Mouse (Mus musculus): ENCODE data around the gene Glp1r. TPM values are rescaled to one million over a fixed set of nuclear protein-coding genes. Genes with fewer than 3 reads are reported as not detected.

Gene Glp1r
- polyA plus RNA-seq, 1 experiment from 2014 or later = 0.42 TPM

DNA sequence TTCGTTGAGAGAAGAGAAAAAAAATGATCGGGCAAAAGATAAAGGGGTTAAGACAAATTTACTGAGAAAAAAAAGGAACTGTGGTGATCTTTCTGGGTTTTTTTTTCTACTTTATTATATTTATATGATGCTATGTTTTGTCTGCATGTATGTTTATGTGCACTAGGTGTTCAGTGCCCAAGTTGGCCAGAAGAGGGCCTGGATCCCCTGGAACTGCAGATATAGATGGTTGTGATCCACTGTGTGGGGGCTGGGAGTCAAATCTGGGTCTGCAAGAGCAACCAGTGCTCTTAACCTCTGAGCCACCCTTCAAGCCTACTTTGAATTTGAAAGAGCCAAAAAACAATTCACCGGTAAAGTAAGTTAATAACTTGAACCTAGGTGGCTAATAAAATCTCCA, 21.2 kb upstream of the Glp1r start:
- H3K27ac ChIP-seq = no peak overlapping the region
- H3K9ac ChIP-seq = no peak overlapping the region
- no peak overlapping the region for H3K4me3 ChIP-seq (replicated peaks)
- no peaks in the 10 kb centered on the region; the same call in 1 of the 2 replicates for H3K9me3 ChIP-seq (replicated peaks)
- peaks cover 15% of the 10 kb centered on the region; the same call in 1 of the 2 replicates for H3K27me3 ChIP-seq
- ATAC-seq (replicated peaks; ENCODE audit: low FRiP score) = no peak
- H3K4me2 ChIP-seq = no peak overlapping the region
- H3K36me3 ChIP-seq = no peaks in the 10 kb centered on the region
- peaks cover 3% of the 10 kb centered on the region; the same call in 1 of the 2 replicates for H3K4me1 ChIP-seq
- 84% methylated on average over 3 of the region's 3 CpGs for WGBS

DNA sequence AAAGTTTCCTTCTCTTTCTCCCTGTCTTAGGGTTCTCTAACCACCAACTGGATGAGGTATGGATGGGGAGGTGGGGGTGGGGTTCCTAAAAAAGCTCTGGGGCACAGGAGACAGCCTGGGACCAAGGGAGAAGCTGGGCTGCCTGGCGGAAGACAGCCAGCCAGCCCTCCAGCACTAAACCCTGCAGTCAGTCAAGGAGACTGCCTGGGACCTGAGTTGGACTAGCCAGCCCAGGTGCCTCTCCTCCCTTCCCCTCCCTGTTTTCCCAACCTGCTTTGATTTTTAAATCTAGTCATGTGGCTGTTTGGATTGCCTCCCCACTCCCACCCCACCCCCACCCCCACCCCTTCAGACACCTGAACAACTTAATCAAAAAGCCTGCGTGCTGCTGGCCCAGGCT, 20.6 kb upstream of the Glp1r start:
- Histone ChIP-seq H3K4me3 (replicated peaks) (no peak overlapping the region), H3K4me1 (peaks cover 3% of the 10 kb centered on the region; the same call in 1 of the 2 replicates), H3K9me3 (replicated peaks) (peaks cover 2% of the 10 kb centered on the region; the same call in 1 of the 2 replicates), H3K4me2 (no peak overlapping the region), H3K27me3 (peaks cover 15% of the 10 kb centered on the region; the same call in 1 of the 2 replicates), H3K36me3 (no peaks in the 10 kb centered on the region), H3K9ac (no peak overlapping the region), H3K27ac (no peak overlapping the region)
- 45% methylated on average over 2 of the region's 2 CpGs for WGBS
- no peak for ATAC-seq (replicated peaks; ENCODE audit: low FRiP score)

DNA sequence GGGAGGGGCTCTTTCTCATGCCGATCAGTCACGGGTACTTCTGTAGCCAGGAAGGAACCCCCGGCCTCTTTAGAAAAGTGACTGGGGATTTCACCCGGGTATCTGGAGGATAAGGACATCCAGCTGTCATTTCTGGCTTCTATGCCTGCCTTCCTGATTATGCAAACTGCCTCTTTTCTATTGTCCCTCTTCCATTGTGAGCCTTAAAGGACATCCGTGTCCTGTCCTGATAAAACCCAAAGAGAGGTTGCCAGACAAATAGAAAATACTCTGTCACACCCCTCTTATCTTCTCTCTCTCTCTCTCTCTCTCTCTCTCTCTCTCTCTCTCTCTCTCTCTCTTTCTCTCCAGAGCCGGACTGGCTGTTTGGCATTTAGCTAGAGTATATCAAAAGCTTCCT, 19.4 kb upstream of the Glp1r start:
- peak overlapping the region; percentile 14; the same call in 1 of the 2 replicates for H3K4me2 ChIP-seq
- peaks cover 3% of the 10 kb centered on the region; the same call in 1 of the 2 replicates for H3K4me1 ChIP-seq
- H3K9me3 ChIP-seq (replicated peaks) = peaks cover 2% of the 10 kb centered on the region; the same call in 1 of the 2 replicates
- 4% methylated on average over 6 of the region's 6 CpGs for WGBS
- no peak overlapping the region for H3K9ac ChIP-seq
- no peak for ATAC-seq (replicated peaks; ENCODE audit: low FRiP score)
- peaks cover 15% of the 10 kb centered on the region; the same call in 1 of the 2 replicates for H3K27me3 ChIP-seq
- no peak overlapping the region for H3K4me3 ChIP-seq (replicated peaks)
- no peaks in the 10 kb centered on the region for H3K36me3 ChIP-seq
- no peak overlapping the region for H3K27ac ChIP-seq

DNA sequence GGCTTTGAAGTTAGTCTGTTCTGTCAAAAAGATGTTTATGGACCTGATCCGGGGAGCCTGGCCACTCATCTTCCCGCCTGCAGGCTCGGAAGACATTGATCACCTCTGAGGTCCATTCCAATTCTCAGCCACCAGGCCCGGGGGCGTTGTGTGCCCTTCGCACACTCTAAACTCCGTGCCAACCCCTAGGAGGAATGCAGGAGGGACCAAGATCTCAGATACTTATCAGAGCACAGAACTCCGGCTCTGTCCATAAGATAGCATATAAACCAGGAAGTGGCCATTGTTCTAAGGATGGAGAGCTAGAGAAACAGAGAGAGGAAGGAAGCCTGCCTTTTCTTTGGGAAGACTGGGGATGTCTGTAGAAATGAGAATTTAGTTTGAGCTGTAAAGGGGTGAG, 18.1 kb upstream of the Glp1r start:
- WGBS = 48% methylated on average over 8 of the region's 8 CpGs
- H3K27me3 ChIP-seq = peaks cover 15% of the 10 kb centered on the region; the same call in 1 of the 2 replicates
- peaks cover 3% of the 10 kb centered on the region; the same call in 1 of the 2 replicates for H3K4me1 ChIP-seq
- peaks cover 2% of the 10 kb centered on the region; the same call in 1 of the 2 replicates for H3K9me3 ChIP-seq (replicated peaks)
- no peak overlapping the region for H3K27ac ChIP-seq
- H3K4me3 ChIP-seq (replicated peaks) = no peak overlapping the region
- no peak overlapping the region for H3K9ac ChIP-seq
- no peak overlapping the region for H3K4me2 ChIP-seq
- H3K36me3 ChIP-seq = no peaks in the 10 kb centered on the region
- no peak for ATAC-seq (replicated peaks; ENCODE audit: low FRiP score)

DNA sequence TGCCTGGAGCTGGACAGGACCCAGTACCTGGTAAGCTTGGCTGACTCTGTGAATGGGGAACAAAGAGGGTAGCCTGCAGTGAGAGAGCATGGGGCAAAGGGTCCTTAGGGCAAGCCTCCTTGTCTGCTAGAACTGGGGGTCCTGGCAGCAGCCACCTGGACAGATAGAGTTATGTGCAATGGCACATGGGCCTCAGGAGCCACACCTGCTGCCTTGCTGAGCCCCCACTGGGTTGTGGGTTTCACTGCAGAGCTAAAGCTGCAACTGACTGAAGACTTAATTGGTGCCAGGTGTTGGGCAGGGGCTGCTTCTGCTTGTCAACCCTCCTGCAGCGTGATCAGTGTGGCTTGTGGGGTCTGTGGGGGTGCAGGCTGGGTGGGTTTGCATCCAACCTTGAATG, 9.5 kb upstream of the Glp1r start:
- Histone ChIP-seq H3K27ac (no peak overlapping the region), H3K36me3 (no peaks in the 10 kb centered on the region), H3K27me3 (no peaks in the 10 kb centered on the region), H3K4me2 (no peak overlapping the region), H3K4me1 (peaks cover 8% of the 10 kb centered on the region; the same call in 1 of the 2 replicates), H3K9ac (no peak overlapping the region), H3K4me3 (replicated peaks) (no peak overlapping the region), H3K9me3 (replicated peaks) (no peaks in the 10 kb centered on the region)
- no peak for ATAC-seq (replicated peaks; ENCODE audit: low FRiP score)
- WGBS = 11% methylated on average over 1 of the region's 1 CpGs

DNA sequence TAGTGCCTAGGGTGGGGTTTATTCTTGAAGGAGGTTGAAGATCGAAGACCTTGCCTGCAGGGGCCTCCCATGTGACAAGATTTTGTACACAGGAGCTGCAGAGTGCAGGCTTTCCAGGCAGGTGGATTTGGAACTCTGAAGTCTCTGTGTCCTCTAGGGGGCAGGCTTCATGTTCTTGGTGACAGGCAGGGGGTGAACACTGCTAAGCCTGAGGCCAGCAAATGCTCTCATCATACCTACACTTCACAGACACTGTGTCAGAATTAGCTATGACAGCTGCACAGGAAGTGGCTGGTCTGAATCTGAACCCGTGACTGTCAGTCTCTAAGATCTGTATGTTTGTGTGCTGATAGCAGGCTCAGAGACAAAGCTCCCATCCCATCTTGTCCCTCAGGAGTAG, 8.9 kb upstream of the Glp1r start:
- H3K27me3 ChIP-seq = no peaks in the 10 kb centered on the region
- 31% methylated on average over 2 of the region's 2 CpGs for WGBS
- H3K36me3 ChIP-seq = no peaks in the 10 kb centered on the region
- no peaks in the 10 kb centered on the region for H3K9me3 ChIP-seq (replicated peaks)
- no peak overlapping the region for H3K27ac ChIP-seq
- no peak for ATAC-seq (replicated peaks; ENCODE audit: low FRiP score)
- peaks cover 8% of the 10 kb centered on the region; the same call in 1 of the 2 replicates for H3K4me1 ChIP-seq
- no peak overlapping the region for H3K4me3 ChIP-seq (replicated peaks)
- H3K4me2 ChIP-seq = no peak overlapping the region
- H3K9ac ChIP-seq = no peak overlapping the region

DNA sequence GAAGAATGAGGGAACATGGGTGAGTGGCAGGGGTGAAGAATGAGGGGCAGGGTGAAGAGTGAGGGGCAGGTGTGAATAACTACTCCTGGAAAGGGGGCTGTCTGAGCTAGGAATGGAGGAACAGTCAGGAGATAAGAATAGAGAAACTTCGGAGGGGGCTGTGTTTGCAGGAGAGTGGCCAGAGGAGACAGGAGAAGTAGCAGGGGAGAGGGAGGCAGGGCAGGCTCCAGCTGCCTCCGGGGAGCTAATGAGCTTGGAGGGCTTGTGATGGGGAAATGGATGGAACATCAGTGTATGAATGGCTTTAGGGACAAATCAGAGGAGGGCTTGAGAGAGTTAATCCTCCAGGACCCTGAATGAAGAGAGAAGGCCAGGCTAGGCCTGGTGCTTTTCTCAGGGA, 4.5 kb upstream of the Glp1r start:
- H3K9ac ChIP-seq = no peak overlapping the region
- H3K4me2 ChIP-seq = no peak overlapping the region
- 19% methylated on average over 2 of the region's 2 CpGs for WGBS
- H3K9me3 ChIP-seq (replicated peaks) = no peaks in the 10 kb centered on the region
- H3K4me1 ChIP-seq = peaks cover 9% of the 10 kb centered on the region
- H3K4me3 ChIP-seq (replicated peaks) = no peak overlapping the region
- peaks cover 32% of the 10 kb centered on the region for H3K27me3 ChIP-seq
- H3K36me3 ChIP-seq = no peaks in the 10 kb centered on the region
- no peak for ATAC-seq (replicated peaks; ENCODE audit: low FRiP score)
- no peak overlapping the region for H3K27ac ChIP-seq

DNA sequence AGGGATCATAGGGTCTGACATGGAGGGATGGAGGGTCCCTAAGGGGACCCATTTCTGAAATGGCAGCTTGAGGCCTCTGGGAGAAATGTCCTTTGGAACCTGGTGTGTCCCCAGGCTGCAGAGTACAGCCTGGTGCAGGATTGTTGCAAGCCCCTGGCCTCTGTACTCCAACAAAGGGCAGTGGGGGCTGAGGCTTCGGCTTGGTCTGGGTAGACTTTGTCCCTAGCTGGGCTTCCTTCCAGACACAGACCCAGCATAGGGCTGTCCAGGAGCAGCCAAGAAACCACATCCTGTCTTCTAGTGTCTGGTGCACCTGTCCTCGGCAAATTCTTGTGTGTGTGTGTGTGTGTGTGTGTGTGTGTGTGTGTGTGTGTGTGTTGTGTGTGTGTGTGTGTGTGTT, 2.5 kb downstream of the Glp1r start:
- no peak overlapping the region for H3K9ac ChIP-seq
- WGBS = 75% methylated on average over 2 of the region's 2 CpGs
- H3K4me1 ChIP-seq = peaks cover 8% of the 10 kb centered on the region
- H3K27ac ChIP-seq = no peak overlapping the region
- ATAC-seq (replicated peaks; ENCODE audit: low FRiP score) = no peak
- H3K27me3 ChIP-seq = peaks cover 52% of the 10 kb centered on the region
- no peak overlapping the region for H3K4me3 ChIP-seq (replicated peaks)
- H3K4me2 ChIP-seq = no peak overlapping the region
- H3K9me3 ChIP-seq (replicated peaks) = no peaks in the 10 kb centered on the region
- H3K36me3 ChIP-seq = no peaks in the 10 kb centered on the region

DNA sequence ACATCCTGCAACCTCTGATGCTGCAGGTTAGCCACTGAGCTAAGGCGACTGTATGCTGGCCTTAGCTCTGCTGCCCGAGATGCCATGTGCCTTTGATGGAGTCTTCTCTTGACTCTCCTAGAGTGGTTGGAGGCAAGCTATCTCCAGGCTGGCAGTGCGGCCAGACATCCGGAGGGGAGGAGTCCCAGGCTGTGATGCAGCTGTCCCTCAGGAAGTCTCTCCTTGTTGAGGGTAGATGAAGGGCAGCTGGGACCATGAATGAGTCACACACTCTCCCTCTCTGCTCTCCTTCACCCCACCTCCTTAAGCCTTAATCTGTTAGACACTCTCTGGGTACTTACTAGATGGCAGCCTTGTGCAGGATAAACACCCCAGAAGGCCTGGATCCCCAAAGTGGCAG, 6.0 kb downstream of the Glp1r start:
- ATAC-seq (replicated peaks; ENCODE audit: low FRiP score) = no peak

DNA sequence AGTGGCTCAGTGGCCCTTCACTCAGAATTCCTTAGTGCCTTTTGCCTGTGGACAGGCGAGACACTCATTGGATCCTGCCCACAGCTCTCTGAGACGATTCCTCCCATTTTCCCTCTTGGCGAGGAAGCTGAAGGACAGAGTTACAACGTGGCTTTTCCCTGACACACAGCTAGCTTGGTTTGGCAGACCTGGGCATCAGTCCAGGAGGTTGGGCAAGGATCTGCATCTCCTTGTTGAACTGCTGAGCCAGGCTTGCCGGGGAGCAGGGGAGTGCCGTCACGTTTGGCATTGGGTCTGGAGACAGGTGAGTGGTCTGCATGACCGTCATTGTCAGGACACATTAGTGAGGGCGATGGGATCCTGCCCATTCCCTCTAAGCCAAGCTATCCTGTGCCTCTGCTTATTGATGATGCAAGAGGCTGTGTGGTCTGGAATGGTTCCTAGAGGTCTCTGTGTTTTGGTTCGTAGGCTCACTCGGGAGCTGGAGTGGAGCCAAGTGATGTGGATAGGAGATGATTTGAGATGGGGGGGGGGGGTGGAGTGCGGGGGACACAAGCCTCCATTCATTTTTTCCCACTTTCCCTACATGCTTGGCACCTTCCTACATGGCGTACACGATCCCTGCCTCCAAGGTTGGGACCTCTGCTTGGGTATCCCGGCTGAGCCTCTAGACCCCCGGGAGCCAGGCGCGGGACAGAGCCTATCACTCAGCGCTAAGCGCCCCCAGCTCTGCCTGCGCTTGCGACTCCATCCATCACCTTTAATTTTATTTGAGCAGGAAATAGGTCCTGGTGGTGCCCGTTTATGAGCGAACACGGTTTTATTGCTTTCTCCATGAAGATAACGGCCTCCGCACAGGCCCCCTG, 9.5 kb downstream of the Glp1r start:
- no peak for ATAC-seq (replicated peaks; ENCODE audit: low FRiP score)
- no peaks in the 10 kb centered on the region for H3K4me1 ChIP-seq
- H3K36me3 ChIP-seq = no peaks in the 10 kb centered on the region
- H3K4me3 ChIP-seq (replicated peaks) = no peak overlapping the region
- H3K9ac ChIP-seq = no peak overlapping the region
- peaks cover 29% of the 10 kb centered on the region for H3K27me3 ChIP-seq
- no peak overlapping the region for H3K27ac ChIP-seq
- no peaks in the 10 kb centered on the region for H3K9me3 ChIP-seq (replicated peaks)
- WGBS = 40% methylated on average over 27 of the region's 27 CpGs
- 0 out of 2 replicates have a peak overlapping the region, but pooled peaks have one; percentile 14 for H3K4me2 ChIP-seq

More for the DNA sequence above, 6.0 kb downstream of the Glp1r start:
- Histone ChIP-seq H3K9me3 (replicated peaks) (no peaks in the 10 kb centered on the region), H3K36me3 (no peaks in the 10 kb centered on the region), H3K4me1 (no peaks in the 10 kb centered on the region), H3K27me3 (peaks cover 44% of the 10 kb centered on the region), H3K4me2 (no peak overlapping the region), H3K9ac (no peak overlapping the region), H3K27ac (no peak overlapping the region), H3K4me3 (replicated peaks) (no peak overlapping the region)
- WGBS = 61% methylated on average over 4 of the region's 4 CpGs

DNA sequence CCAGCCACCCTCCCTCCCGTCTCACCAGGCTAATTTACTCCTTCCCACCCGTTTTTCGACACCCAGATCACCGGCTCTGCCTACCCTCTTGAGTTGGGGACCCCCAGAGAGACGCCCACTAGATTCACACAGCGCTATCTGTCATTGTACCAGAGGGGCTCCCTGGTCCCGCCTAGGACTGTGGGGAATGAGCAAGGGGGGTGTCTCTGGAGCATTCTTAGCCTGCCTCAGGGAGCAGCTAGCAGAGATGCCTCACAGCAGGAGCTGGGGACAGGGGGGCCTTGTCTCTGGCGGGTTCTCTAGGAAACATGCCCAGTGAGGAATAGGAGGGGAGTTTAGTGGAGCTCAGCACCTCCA, 10.1 kb downstream of the Glp1r start:
- 14% methylated on average over 8 of the region's 8 CpGs for WGBS
- no peak for ATAC-seq (replicated peaks; ENCODE audit: low FRiP score)

DNA sequence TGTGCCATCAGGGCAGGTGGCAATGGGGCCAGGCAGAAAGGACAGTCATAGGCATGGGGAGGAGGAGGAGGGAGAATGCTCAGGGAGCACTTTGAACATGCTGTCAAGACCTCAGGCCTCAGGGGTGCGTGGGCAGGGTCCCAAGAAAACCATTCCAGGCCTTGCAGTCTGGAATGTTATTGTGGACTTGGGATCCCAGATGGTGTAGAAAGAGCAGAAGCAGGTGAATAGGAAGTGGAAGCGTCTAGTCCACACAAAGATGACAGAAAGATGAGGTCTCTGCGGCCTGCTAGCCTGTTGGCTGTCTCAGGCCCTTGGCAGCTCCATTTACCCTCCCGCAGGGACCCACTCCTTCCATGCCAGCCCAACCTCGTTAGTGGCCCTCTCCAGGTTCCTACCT, 10.9 kb downstream of the Glp1r start:
- Histone ChIP-seq H3K4me2 (no peak overlapping the region), H3K4me3 (replicated peaks) (no peak overlapping the region), H3K27me3 (peaks cover 29% of the 10 kb centered on the region), H3K4me1 (no peaks in the 10 kb centered on the region), H3K9me3 (replicated peaks) (no peaks in the 10 kb centered on the region), H3K27ac (no peak overlapping the region), H3K36me3 (no peaks in the 10 kb centered on the region), H3K9ac (no peak overlapping the region)
- ATAC-seq (replicated peaks; ENCODE audit: low FRiP score) = no peak
- 55% methylated on average over 5 of the region's 5 CpGs for WGBS

More for the DNA sequence above, 10.1 kb downstream of the Glp1r start:
- Histone ChIP-seq H3K4me1 (no peaks in the 10 kb centered on the region), H3K4me2 (0 out of 2 replicates have a peak overlapping the region, but pooled peaks have one; percentile 14), H3K27me3 (peaks cover 29% of the 10 kb centered on the region), H3K36me3 (no peaks in the 10 kb centered on the region), H3K9me3 (replicated peaks) (no peaks in the 10 kb centered on the region), H3K27ac (no peak overlapping the region), H3K4me3 (replicated peaks) (no peak overlapping the region), H3K9ac (no peak overlapping the region)

Data from kidney, embryonic 15.5 days (tissue).